In the genomic region with DNA sequence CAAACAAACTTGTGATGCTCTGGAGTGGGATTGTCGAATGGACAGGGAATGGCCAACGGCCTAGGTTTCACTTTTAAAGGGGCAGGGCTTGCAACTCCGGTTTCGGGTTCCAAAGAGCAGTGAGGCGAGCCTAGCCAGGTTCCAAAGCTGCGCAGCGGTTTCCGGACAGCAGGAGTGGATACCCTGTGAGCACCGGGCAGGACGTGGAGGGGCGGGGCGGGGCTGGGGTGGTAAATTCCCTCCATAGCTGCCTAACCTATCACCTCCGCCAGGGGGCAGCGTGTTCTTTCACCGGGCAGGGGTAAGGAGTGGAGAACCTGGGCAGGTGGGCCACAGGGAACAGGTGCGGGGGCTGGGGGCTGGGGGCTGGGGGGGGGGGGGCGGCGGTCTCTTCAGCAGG, we compare ENCODE assay signal across 8 mouse cellular contexts. TPM values are rescaled to one million over a fixed set of nuclear protein-coding genes. Genes with fewer than 3 reads are reported as not detected.
DNase-seq lines count a peak whose midpoint lies in the region; ATAC-seq and TF ChIP-seq lines count a peak whose summit lies in the region.

A gene (plus strand): TSS at position 112 of the 400 bp plus-strand sequence.

- H3K4me3 ChIP-seq in ES-Bruce4 (ENCODE audit: low read depth, low read length) (peak within 1 kb of the TSS; percentile 34), macrophage (ENCODE audit: inconsistent target) (peak within 1 kb of the TSS; percentile 31)
- H3K4me3 ChIP-seq in forebrain, postnatal 0 days (ENCODE audit: low read depth, low read length): 0 out of 2 replicates have a peak within 1 kb of the TSS, but pooled peaks have one; percentile 12
- H3K4me3 ChIP-seq in hindbrain, embryonic 11.5 days (ENCODE audit: low read depth, low read length): 0 out of 2 replicates have a peak within 1 kb of the TSS, but pooled peaks have one; percentile 83

- DNase-seq in adrenal gland, postnatal 25 days: peak; percentile 76
- DNase-seq in forebrain, postnatal 0 days: no peak
- DNase-seq in hindbrain, embryonic 11.5 days (ENCODE audit: low spot score): peak; percentile 61
- DNase-seq in left cerebral cortex, adult 8-10 months (ENCODE audit: low spot score in 2 of 2): no peak
- peak; percentile 57 to 70 for DNase-seq in spleen, postnatal 14 days (ENCODE audit: low spot score in 2 of 2)

- TF ChIP-seq EP300 in ES-Bruce4 (IDR thresholded peaks at IDR 0.05; ENCODE audit: insufficient read depth, low read depth, low read length): no peak

- 5% methylated on average over 14 of the region's 18 CpGs for WGBS in forebrain, postnatal 0 days
- WGBS in hindbrain, embryonic 11.5 days: 3% methylated on average over 15 of the region's 18 CpGs
- WGBS in macrophage (ENCODE audit: missing documents): under 1% methylated on average over 15 of the region's 18 CpGs

- H3K9me3 ChIP-seq in ES-Bruce4 (replicated peaks; ENCODE audit: control insufficient read depth, insufficient read depth, low read length, poor library complexity, severe bottlenecking): no peaks in the 10 kb centered on the region
- H3K9me3 ChIP-seq in forebrain, postnatal 0 days (ENCODE audit: low read length): no peaks in the 10 kb centered on the region
- H3K9me3 ChIP-seq in hindbrain, embryonic 11.5 days (ENCODE audit: control insufficient read depth, low read length): no peaks in the 10 kb centered on the region

- no peaks in the 10 kb centered on the region for H3K27me3 ChIP-seq in ES-Bruce4 (ENCODE audit: control insufficient read depth, insufficient read depth, low read length, poor library complexity, severe bottlenecking)
- H3K27me3 ChIP-seq in forebrain, postnatal 0 days (ENCODE audit: insufficient read depth, low read length): 0 out of 2 replicates have a peak, but pooled peaks cover 8% of the 10 kb centered on the region
- H3K27me3 ChIP-seq in hindbrain, embryonic 11.5 days (ENCODE audit: control insufficient read depth, insufficient read depth, low read length): peaks cover 7% of the 10 kb centered on the region

- no peak for ATAC-seq in forebrain, postnatal 0 days
- no peak for ATAC-seq in hindbrain, embryonic 11.5 days (ENCODE audit: low FRiP score)
- no peak for ATAC-seq in cerebellum, adult (ENCODE audit: insufficient number of reproducible peaks, low FRiP score, low TSS enrichment)

- H3K4me1 ChIP-seq in ES-Bruce4 (ENCODE audit: control insufficient read depth, insufficient read depth, low read length): no peaks in the 10 kb centered on the region
- H3K4me1 ChIP-seq in forebrain, postnatal 0 days (ENCODE audit: insufficient read depth): 0 out of 2 replicates have a peak, but pooled peaks cover 2% of the 10 kb centered on the region
- no peaks in the 10 kb centered on the region; the same call in 1 of the 2 replicates for H3K4me1 ChIP-seq in hindbrain, embryonic 11.5 days (replicated peaks; ENCODE audit: control insufficient read depth, insufficient read depth, low read length)

- peak; percentile 51 for TF ChIP-seq CTCF in ES-Bruce4 (IDR thresholded peaks at IDR 0.05; ENCODE audit: low read depth, low read length)
- peak; percentile 47 for TF ChIP-seq CTCF in forebrain, postnatal 0 days (IDR thresholded peaks at IDR 0.05; ENCODE audit: low read depth)

- peak within 1 kb of the TSS; percentile 95 for H3K4me2 ChIP-seq in forebrain, postnatal 0 days (ENCODE audit: low read depth)
- peak within 1 kb of the TSS; percentile 33 for H3K4me2 ChIP-seq in hindbrain, embryonic 11.5 days (replicated peaks; ENCODE audit: low read depth, low read length)

- H3K9ac ChIP-seq in ES-Bruce4 (ENCODE audit: low read depth, poor library complexity, severe bottlenecking): no peak within 1 kb of the TSS
- no peak within 1 kb of the TSS for H3K9ac ChIP-seq in forebrain, postnatal 0 days
- H3K9ac ChIP-seq in hindbrain, embryonic 11.5 days (ENCODE audit: low read depth, low read length): no peak within 1 kb of the TSS

- H3K27ac ChIP-seq in ES-Bruce4 (ENCODE audit: insufficient read depth, low read length) (no peak within 1 kb of the TSS), macrophage (no peak within 1 kb of the TSS)
- no peak within 1 kb of the TSS for H3K27ac ChIP-seq in forebrain, postnatal 0 days (ENCODE audit: low read depth, low read length)
- H3K27ac ChIP-seq in hindbrain, embryonic 11.5 days (ENCODE audit: low read depth, low read length): no peak within 1 kb of the TSS

- H3K79me2 ChIP-seq in macrophage (ENCODE audit: inconsistent target): no peaks in the 10 kb centered on the region

- TF ChIP-seq POLR2A in ES-Bruce4 (IDR thresholded peaks at IDR 0.05; ENCODE audit: insufficient read depth, low read length): no peak

- H3K36me3 ChIP-seq in ES-Bruce4 (ENCODE audit: control insufficient read depth, insufficient read depth, low read length, poor library complexity, severe bottlenecking): no peaks in the 10 kb centered on the region
- no peaks in the 10 kb centered on the region for H3K36me3 ChIP-seq in forebrain, postnatal 0 days (ENCODE audit: insufficient read depth)
- no peaks in the 10 kb centered on the region for H3K36me3 ChIP-seq in hindbrain, embryonic 11.5 days (ENCODE audit: control insufficient read depth, insufficient read depth, low read length)
- H3K36me3 ChIP-seq in macrophage (ENCODE audit: inconsistent target): no peaks in the 10 kb centered on the region

RNA-seq across cellular contexts. Expression of the gene that starts here (rescaled TPM):
- polyA plus RNA-seq in ES-Bruce4 (2011; ENCODE audit: insufficient read depth, insufficient read length, low read depth, missing spikeins) (8.9 and 13.2 TPM in 2 replicates), macrophage (2018) (0.64 to 1.9 TPM (median 1.3 TPM) in 3 replicates)
- total RNA-seq in adrenal gland, postnatal 25 days (2021): 24.6 and 32.3 TPM in 2 replicates
- total RNA-seq in forebrain, postnatal 0 days (2014; rRNA removed): 13.8 and 17.1 TPM in 2 replicates
- polyA plus RNA-seq in forebrain, postnatal 0 days (2015; fragmentation: Nextera tagmentation; extraction: Ambion mirVana): 5.5 and 7.1 TPM in 2 replicates
- 11.9 and 13.6 TPM in 2 replicates for polyA plus RNA-seq in hindbrain, embryonic 11.5 days (2014; fragmentation: Nextera tagmentation; extraction: Ambion mirVana)
- 10 to 100 TPM; 18.0 to 28.3 (median 25.3) TPM for total RNA-seq in left cerebral cortex, adult 8-10 months (2022)
- total RNA-seq in macrophage (2018; cell fraction: chromatin; rRNA removed): 1 to 10 TPM in 18 of 26 experiments, under 1 TPM in 7, not detected in 1; 0.34 to 4.7 (median 1.5) TPM
- total RNA-seq in macrophage (2018; cell fraction: cytosol; rRNA removed): 1 to 10 TPM in 11 of 26 experiments, under 1 TPM in 15; 0.20 to 1.7 (median 0.83) TPM
- total RNA-seq in macrophage (2018; cell fraction: nucleus; rRNA removed): 1 to 10 TPM in 20 of 26 experiments, under 1 TPM in 6; 0.37 to 6.0 (median 1.3) TPM

Comparison
In these comparisons a context has a peak if more than half of its experiments do, and no peak if none do; other contexts are left out.
1. H3K4me3 ChIP-seq: peak in every context shown above with its lines; median percentile 83 in hindbrain, embryonic 11.5 days; 34 in ES-Bruce4; 31 in macrophage; 12 in forebrain, postnatal 0 days.
2. DNase-seq: peak in adrenal gland, postnatal 25 days (single experiment), hindbrain, embryonic 11.5 days (single experiment) and spleen, postnatal 14 days (2 of 2); none in forebrain, postnatal 0 days (single experiment) and left cerebral cortex, adult 8-10 months (0 of 2).